Mouse (Mus musculus) testis, adult 2 months (tissue): ENCODE data around the gene Zfp46.

Experiments used
- CTCF ChIP-seq: fragments of 200-500 bp; IDR thresholded peaks from 2 replicates; pipeline ENCODE4 v1.5.1; 2012; ENCODE audit warnings: low read depth, mild to moderate bottlenecking, inconsistent platforms, low read length, moderate library complexity; ENCODE audit not compliant: control insufficient read depth, insufficient read depth, insufficient replicate concordance
- POLR2A ChIP-seq: fragments of 200-500 bp; IDR thresholded peaks from 2 replicates; pipeline ENCODE4 v1.6.1; 2012; ENCODE audit warnings: low read depth, mild to moderate bottlenecking, inconsistent platforms, low read length, moderate library complexity; ENCODE audit not compliant: control insufficient read depth

GRCm38 (mm10) chr4:136239622-136240021 lies 44.9 kb upstream of the Zfp46 start:
- TF ChIP-seq POLR2A: no peak
- TF ChIP-seq CTCF: peak; percentile 76
